Mouse (Mus musculus) olfactory bulb, adult 2 months (tissue): ENCODE measurements around the gene Sik1. TPM values are rescaled to one million over a fixed set of nuclear protein-coding genes. Genes with fewer than 3 reads are reported as not detected.

Experiments
- H3K27ac ChIP-seq: fragments of 200-500 bp; 2 replicates; pipeline ENCODE4 v1.5.1; 2012; ENCODE audit warnings: low read depth, low read length; ENCODE audit not compliant: insufficient read depth
- H3K4me1 ChIP-seq: fragments of 200-500 bp; 2 replicates; pipeline ENCODE4 v1.6.1; 2012; ENCODE audit warnings: low read length; ENCODE audit not compliant: control insufficient read depth, insufficient read depth
- H3K4me3 ChIP-seq: fragments of 200-500 bp; 2 replicates; pipeline ENCODE4 v1.5.1; 2012; ENCODE audit warnings: mild to moderate bottlenecking, low read depth, low read length, moderate library complexity; ENCODE audit not compliant: insufficient read depth
- CTCF ChIP-seq: fragments of 200-500 bp; IDR thresholded peaks from 2 replicates; pipeline ENCODE4 v1.5.1; 2012; ENCODE audit warnings: low read depth, mild to moderate bottlenecking, low read length, moderate library complexity; ENCODE audit not compliant: insufficient read depth
- POLR2A ChIP-seq: fragments of 200-500 bp; IDR thresholded peaks from 2 replicates; pipeline ENCODE4 v1.6.1; 2012; ENCODE audit warnings: mild to moderate bottlenecking, low read depth, low read length, moderate library complexity; ENCODE audit not compliant: insufficient read depth
- WGBS: fragments of 180-500 bp; shearing (Covaris S2); methylation state at CpG from one replicate; pipeline ENCODE4 v1.1.7; 2018; 5-methylcytosine and 5-hydroxymethylcytosine counted together
- polyA plus RNA-seq: library from polyadenylated mRNA; stranded (reverse); fragments of >200 nt; gene quantifications from 2 replicates; pipeline ENCODE4 v1.2.4, GENCODE M21; 2012; ENCODE audit warnings: low replicate concordance; ENCODE audit not compliant: missing spikeins, insufficient read depth, insufficient read length

The Sik1 gene
- polyA plus RNA-seq, 1 experiment = not detected

GRCm38 (mm10) chr17:31831097-31831865 is 24.3 kb downstream of the Sik1 start:
- TF ChIP-seq POLR2A = no peak
- TF ChIP-seq CTCF = no peak
- Histone ChIP-seq H3K27ac (no peak overlapping the region), H3K4me1 (peaks cover 28% of the 10 kb centered on the region), H3K4me3 (no peak overlapping the region)
- WGBS = 82% methylated on average over 6 of the region's 6 CpGs

DNA sequence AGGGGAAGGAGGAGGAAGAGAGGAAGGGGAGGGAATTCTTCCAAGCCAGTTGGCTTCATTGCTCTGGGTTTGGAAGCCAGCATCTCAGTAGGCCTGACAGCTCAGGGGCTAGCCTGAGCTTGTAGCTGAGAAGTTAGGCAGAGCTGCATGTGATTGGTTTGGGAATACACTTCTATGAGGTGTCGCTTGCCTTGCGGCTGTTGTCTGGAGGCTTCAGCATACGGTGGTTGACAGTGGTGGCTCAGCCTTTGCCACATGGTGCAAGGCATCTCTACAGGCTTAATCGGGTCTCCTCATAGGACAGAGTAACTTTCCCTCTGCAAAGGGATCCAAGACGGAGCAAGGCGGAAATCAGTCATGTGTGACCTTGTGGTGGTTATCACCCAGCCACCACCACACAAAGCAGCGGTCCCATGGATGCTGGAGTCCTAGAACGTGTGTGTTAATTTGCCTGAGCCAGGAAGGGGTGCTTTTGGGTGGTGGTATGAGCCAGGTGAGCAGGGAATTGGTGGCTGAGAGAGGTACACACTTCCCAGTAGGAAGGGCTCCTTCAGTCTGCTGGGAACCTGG is 25.0 kb downstream of the Sik1 start:
- WGBS = 96% methylated on average over 8 of the region's 8 CpGs
- no peak overlapping the region for H3K4me3 ChIP-seq
- H3K27ac ChIP-seq = no peak overlapping the region
- TF ChIP-seq CTCF (no peak), POLR2A (no peak)
- peaks cover 28% of the 10 kb centered on the region for H3K4me1 ChIP-seq

- WGBS = 97% methylated on average over 5 of the region's 5 CpGs
- no peak overlapping the region for H3K27ac ChIP-seq
- no peak overlapping the region for H3K4me3 ChIP-seq
- H3K4me1 ChIP-seq = peaks cover 15% of the 10 kb centered on the region
- TF ChIP-seq CTCF (no peak), POLR2A (no peak)
Measured at GRCm38 (mm10) chr17:31828916-31829315, 26.7 kb downstream of the Sik1 start.

DNA sequence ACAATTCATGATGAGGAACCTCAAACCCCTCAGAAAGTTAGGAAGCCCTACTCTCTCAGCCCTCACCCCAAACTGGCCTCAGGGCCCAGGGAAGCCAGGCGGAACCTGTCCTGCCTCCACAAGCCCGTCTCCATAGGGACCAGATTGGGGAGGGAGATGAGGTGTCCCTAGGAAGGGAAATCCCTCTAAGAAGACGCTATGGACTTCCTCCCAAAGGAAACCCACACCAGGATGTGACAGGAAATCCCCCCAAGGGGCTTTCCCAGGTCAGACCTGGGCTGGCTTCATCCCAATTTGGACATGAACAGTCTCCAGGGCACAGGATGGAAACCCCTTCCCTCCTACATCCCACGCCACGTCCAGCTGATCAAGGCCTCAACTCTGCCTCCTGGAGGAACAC is 27.5 kb downstream of the Sik1 start:
- TF ChIP-seq POLR2A (no peak), CTCF (no peak)
- Histone ChIP-seq H3K4me3 (no peak overlapping the region), H3K27ac (no peak overlapping the region), H3K4me1 (peaks cover 12% of the 10 kb centered on the region)
- 89% methylated on average over 5 of the region's 5 CpGs for WGBS

GRCm38 (mm10) chr17:31827206-31827605 is 28.4 kb downstream of the Sik1 start:
- no peak for TF ChIP-seq POLR2A

DNA sequence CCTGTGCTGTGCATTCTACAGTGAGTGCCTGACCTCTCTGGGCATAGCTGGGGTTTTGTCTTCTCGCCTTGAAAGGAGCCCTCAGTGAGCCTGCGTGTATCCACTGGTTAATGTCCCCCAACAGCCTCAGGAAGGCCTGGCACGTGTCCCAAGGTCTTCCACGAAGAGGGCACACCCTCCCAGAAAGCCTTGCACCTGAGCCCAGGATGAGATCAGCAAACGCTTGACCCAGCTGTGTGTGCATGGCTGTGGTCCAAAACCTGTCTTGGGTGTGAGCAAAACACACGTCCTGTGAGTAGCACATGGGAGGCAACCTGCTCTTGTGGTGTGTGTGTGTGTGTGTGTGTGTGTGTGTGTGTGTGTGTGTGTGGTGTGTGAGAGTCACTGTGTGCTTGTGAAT is 28.9 kb downstream of the Sik1 start:
- 47% methylated on average over 6 of the region's 6 CpGs for WGBS
- Histone ChIP-seq H3K4me1 (peaks cover 14% of the 10 kb centered on the region), H3K4me3 (no peak overlapping the region), H3K27ac (no peak overlapping the region)
- TF ChIP-seq POLR2A (no peak), CTCF (no peak)

More at GRCm38 (mm10) chr17:31827206-31827605, 28.4 kb downstream of the Sik1 start:
- WGBS = 33% methylated on average over 5 of the region's 5 CpGs
- Histone ChIP-seq H3K4me3 (no peak overlapping the region), H3K27ac (no peak overlapping the region), H3K4me1 (peaks cover 12% of the 10 kb centered on the region)

DNA sequence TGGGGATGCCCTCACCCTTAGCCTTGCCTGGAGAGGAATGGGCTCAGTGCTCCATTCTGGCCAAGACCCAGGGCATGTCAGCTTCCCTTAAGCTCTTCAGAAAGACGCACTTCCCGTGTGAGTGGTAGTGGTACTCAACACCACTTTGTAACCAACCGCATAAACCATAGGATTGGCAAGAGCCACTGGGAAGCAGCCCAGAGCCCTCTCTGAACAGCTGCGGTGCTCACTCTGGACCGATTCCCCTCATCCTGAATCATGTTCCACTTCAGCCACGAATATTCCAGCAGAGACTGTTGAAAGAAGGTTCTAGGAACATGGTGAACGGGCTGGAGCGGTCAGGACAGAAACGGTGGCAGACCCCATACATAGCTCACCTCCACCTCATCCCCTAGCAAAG is 29.9 kb downstream of the Sik1 start:
- WGBS = 83% methylated on average over 9 of the region's 9 CpGs
- Histone ChIP-seq H3K4me3 (no peak overlapping the region), H3K4me1 (peaks cover 22% of the 10 kb centered on the region), H3K27ac (no peak overlapping the region)
- TF ChIP-seq CTCF (no peak), POLR2A (no peak)

DNA sequence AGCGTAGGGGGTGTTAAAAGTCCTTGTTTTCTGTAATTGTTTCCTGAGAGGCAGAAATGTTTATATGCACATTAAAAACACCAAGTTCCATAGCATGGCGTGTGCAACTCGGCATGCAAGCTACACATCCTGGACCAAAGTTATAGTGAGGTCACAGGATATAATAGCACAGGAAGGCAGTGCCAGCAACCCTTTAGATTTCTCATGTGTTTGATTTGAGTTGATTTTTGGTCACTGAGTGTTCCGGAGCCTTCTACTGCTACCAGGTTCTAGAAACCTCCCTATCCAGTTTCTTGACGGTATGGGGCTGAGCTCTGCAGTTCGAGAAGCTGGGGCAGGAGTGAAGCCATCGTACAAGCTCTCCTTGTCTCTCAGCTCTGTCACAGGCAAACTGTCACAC is 30.8 kb downstream of the Sik1 start:
- TF ChIP-seq POLR2A = no peak
- TF ChIP-seq CTCF = no peak
- 90% methylated on average over 7 of the region's 7 CpGs for WGBS
- H3K4me1 ChIP-seq = peaks cover 28% of the 10 kb centered on the region
- no peak overlapping the region for H3K27ac ChIP-seq
- no peak overlapping the region for H3K4me3 ChIP-seq

DNA sequence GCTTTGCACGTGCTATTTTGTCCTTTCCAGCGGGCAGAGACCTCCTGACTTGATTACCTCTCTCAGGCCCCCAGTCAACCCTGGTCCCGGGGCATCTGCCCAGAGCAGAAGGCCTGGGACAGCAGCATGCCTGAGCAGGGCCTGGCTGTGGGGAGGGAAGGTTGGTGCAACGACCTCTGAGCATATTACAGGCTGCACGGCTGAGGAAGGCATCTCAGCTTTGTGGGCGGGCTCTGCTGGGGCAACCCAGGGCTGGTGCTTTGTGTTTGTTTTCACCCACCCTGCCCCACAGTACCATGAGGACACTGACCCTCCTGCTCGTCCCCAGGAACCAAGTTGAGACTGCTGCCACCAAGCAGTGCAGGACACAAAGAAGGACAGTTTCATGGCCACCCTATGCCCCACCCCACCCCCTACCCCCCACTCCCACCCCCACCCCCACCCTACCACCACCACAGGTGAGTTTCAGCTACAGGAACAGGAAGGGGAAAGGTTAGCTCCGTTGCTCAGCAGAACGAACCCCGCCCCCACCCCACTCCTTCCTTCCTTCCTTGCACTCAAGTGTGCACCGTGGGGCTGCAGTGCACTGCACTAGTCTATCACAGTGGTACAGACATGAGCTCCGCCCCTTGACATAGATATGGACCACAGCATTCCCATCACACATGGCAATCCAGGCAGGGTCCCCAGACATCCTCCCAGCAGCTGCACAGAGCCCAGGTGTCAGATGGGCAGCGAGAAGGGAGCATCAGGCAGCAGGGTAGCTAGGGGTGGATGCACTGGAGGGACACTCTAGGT is 34.3 kb downstream of the Sik1 start:
- H3K4me1 ChIP-seq = peaks cover 37% of the 10 kb centered on the region
- TF ChIP-seq CTCF = no peak
- no peak for TF ChIP-seq POLR2A
- no peak overlapping the region for H3K4me3 ChIP-seq
- 53% methylated on average over 13 of the region's 13 CpGs for WGBS
- no peak overlapping the region for H3K27ac ChIP-seq
